In the genomic region with DNA sequence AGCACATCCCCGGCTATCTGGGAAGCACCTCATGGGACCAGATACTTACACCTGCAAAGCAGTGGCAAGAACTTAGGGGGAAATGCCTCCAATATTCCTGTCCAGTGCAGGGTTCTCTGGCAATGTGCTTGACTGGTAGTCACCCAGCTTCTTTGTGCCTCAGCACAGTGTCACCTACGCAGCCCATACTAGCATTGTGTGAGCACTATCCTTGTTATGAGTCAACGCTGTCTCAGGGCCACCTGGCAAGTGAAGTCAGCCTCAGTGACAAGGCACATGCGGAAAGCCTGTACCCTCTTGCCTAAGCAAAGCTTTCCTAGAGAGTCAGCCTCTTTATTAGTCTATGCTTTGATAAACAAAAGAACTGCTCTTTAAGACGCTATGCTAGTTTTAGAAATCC, we compare ENCODE assay signal across 18 mouse cellular contexts. TPM values are rescaled to one million over a fixed set of nuclear protein-coding genes. Genes with fewer than 3 reads are reported as not detected.
DNase-seq lines count a peak whose midpoint lies in the region; TF ChIP-seq lines count a peak whose summit lies in the region.
"Had no signal": no experiment of that assay in that cellular context is flagged by ENCODE, and none has a peak within 500 bp of the region (broad histone marks: within the 10 kb centered on the region; RNA-seq: fewer than 3 reads in every experiment).

No protein-coding gene starts in this region.

- no peak for TF ChIP-seq CTCF in C2C12 (IDR thresholded peaks at IDR 0.05; ENCODE audit: control insufficient read depth, insufficient read depth, insufficient read length)

- peak; percentile 75 for DNase-seq in adrenal gland, adult 2 months
- no peak for DNase-seq in adrenal gland, postnatal 10 days
- peak; percentile 56 for DNase-seq in adrenal gland, postnatal 14 days
- DNase-seq in adrenal gland, adult 18-20 months (ENCODE audit: low spot score in 2 of 2), result no peak
- DNase-seq in ovary, postnatal 14 days (ENCODE audit: low spot score), result no peak
- DNase-seq: B cell, adult 2 months; cerebellum, adult 11-12 months; cerebellum, adult 2 months; cerebellum, adult 9-10 months; cerebellum, postnatal 10 days; cerebellum, postnatal 25 days; forebrain, postnatal 0 days had no signal

- no peak overlapping the region for H3K4me3 ChIP-seq in C2C12 (ENCODE audit: insufficient read depth, poor library complexity, severe bottlenecking)
- H3K4me3 ChIP-seq: embryonic facial prominence, embryonic 10.5 days; embryonic facial prominence, embryonic 12.5 days; forebrain, embryonic 13.5 days; forebrain, embryonic 15.5 days had no signal

- no peaks in the 10 kb centered on the region for H3K79me2 ChIP-seq in C2C12 (ENCODE audit: control insufficient read depth, insufficient read depth)

- no peaks in the 10 kb centered on the region for H3K27me3 ChIP-seq in C2C12 (ENCODE audit: control insufficient read depth, insufficient read depth, insufficient read length)
- H3K27me3 ChIP-seq: embryonic facial prominence, embryonic 12.5 days; forebrain, embryonic 15.5 days had no signal

- no peaks in the 10 kb centered on the region for H3K36me3 ChIP-seq in C2C12 (ENCODE audit: control insufficient read depth, insufficient read depth)
- H3K36me3 ChIP-seq: embryonic facial prominence, embryonic 10.5 days; embryonic facial prominence, embryonic 12.5 days; forebrain, embryonic 15.5 days had no signal

- no peak overlapping the region for H3ac ChIP-seq in C2C12 (ENCODE audit: control insufficient read depth, insufficient read length, low read depth)

- no peaks in the 10 kb centered on the region for H3K79me3 ChIP-seq in C2C12 (ENCODE audit: low read depth)

TF ChIP-seq in C2C12, 6 proteins besides CTCF, POLR2A, EP300 and RAD21:
- peak; percentile 58 for TF ChIP-seq MYOD1 (IDR thresholded peaks at IDR 0.05; ENCODE audit: control insufficient read depth, insufficient read length, low read depth)
- no peak for TF ChIP-seq MYOG (IDR thresholded peaks at IDR 0.05; ENCODE audit: control insufficient read depth, extremely low read depth, insufficient read length)

RNA-seq across cellular contexts. Expression of a gene that starts 24.0 kb away (rescaled TPM):
- 100 to 1,000 TPM in 1 of 2 experiments, 10 to 100 TPM in 1; 63.9 to 103 TPM for total RNA-seq in adrenal gland, adult 2 months (2021)
- polyA plus RNA-seq in adrenal gland, adult 2 months (2012; rRNA removed), result 35.8 and 42.1 TPM in 2 replicates
- 10 to 100 TPM; 80.4 to 82.5 TPM for total RNA-seq in adrenal gland, postnatal 10 days (2021)
- total RNA-seq in adrenal gland, postnatal 14 days (2021), result 99.6 and 103 TPM in 2 replicates
- total RNA-seq in adrenal gland, adult 18-20 months (2021), result 10 to 100 TPM; 79.9 to 80.3 TPM
- 89.8 TPM for polyA plus RNA-seq in C2C12 (2012; fragmentation: generic; extraction: Trizol)
- total RNA-seq: MEL had no signal

Comparison
In these comparisons a context has a peak if more than half of its experiments do, and no peak if none do; other contexts are left out.
1. DNase-seq: peak in adrenal gland, adult 2 months (single experiment) and adrenal gland, postnatal 14 days (single experiment); none in adrenal gland, postnatal 10 days (single experiment), adrenal gland, adult 18-20 months (0 of 2) and ovary, postnatal 14 days (single experiment).